Mouse (Mus musculus) MEL (cell line): ENCODE measurements around the gene Olfr1513. TPM values are rescaled to one million over a fixed set of nuclear protein-coding genes. Genes with fewer than 3 reads are reported as not detected.

Experiments
- DNase-seq: peaks from one replicate; pipeline ENCODE4 v3.0.0; 2011; ENCODE audit warnings: low read depth, low spot score
- H3K27ac ChIP-seq: 2 replicates; pipeline ENCODE4 v1.5.1; 2012; ENCODE audit warnings: low read depth, mild to moderate bottlenecking, control low read depth, low read length, moderate library complexity; ENCODE audit not compliant: control insufficient read depth
- H3K27me3 ChIP-seq, 2 experiments: fragments of 150-350 bp in 1 of 2; sonication (generic) in 1 of 2; 2 replicates each; pipeline ENCODE4 v1.6.1; 2012; ENCODE audit warnings: low read length in 2 of 2, mild to moderate bottlenecking in 2 of 2, improper control_type of control experiment in 1 of 2, moderate library complexity in 1 of 2; ENCODE audit not compliant: insufficient read depth in 2 of 2, control insufficient read depth in 1 of 2
- H3K36me3 ChIP-seq, 2 experiments: 2 replicates each; pipeline ENCODE4 v1.6.1; 2012 to 2014; ENCODE audit warnings: low read length in 2 of 2, improper control_type of control experiment in 1 of 2, inconsistent platforms in 1 of 2, mild to moderate bottlenecking in 1 of 2; ENCODE audit not compliant: insufficient read depth in 2 of 2, control insufficient read depth in 1 of 2
- H3K4me1 ChIP-seq, 2 experiments: fragments of 150-350 bp in 1 of 2; sonication (generic) in 1 of 2; 2 replicates each; pipeline ENCODE4 v1.6.1; 2012; ENCODE audit warnings: low read length in 2 of 2, improper control_type of control experiment in 1 of 2, mild to moderate bottlenecking in 1 of 2; ENCODE audit not compliant: insufficient read depth in 2 of 2, control insufficient read depth in 1 of 2
- H3K4me3 ChIP-seq, 2 experiments: fragments of 150-350 bp in 1 of 2; sonication (generic) in 1 of 2; 2 replicates each; pipeline ENCODE4 v1.5.1; 2012; ENCODE audit warnings: low read depth in 2 of 2, low read length in 2 of 2, mild to moderate bottlenecking in 2 of 2, moderate library complexity in 2 of 2, control low read depth in 1 of 2, improper control_type of control experiment in 1 of 2; ENCODE audit not compliant: control insufficient read depth in 1 of 2, insufficient read depth in 1 of 2
- H3K79me2 ChIP-seq: 2 replicates; pipeline ENCODE4 v1.6.1; 2012; ENCODE audit warnings: mild to moderate bottlenecking, low read length, moderate library complexity; ENCODE audit not compliant: control insufficient read depth, poor library complexity, insufficient read depth
- H3K9ac ChIP-seq: 2 replicates; pipeline ENCODE4 v1.6.1; 2012; ENCODE audit warnings: low read depth, mild to moderate bottlenecking, control low read depth, low read length, moderate library complexity; ENCODE audit not compliant: control insufficient read depth, poor library complexity, severe bottlenecking
- H3K9me3 ChIP-seq: fragments of 150-350 bp; sonication (generic); replicated peaks from 2 replicates; pipeline ENCODE4 v1.6.1; 2012; ENCODE audit warnings: mild to moderate bottlenecking, low read length, improper control_type of control experiment, moderate library complexity; ENCODE audit not compliant: insufficient read depth
- CHD2 ChIP-seq: IDR thresholded peaks from 2 replicates; pipeline ENCODE4 v1.6.1; 2011; ENCODE audit warnings: low read length, improper control_type of control experiment
- CTCF ChIP-seq, 3 experiments: IDR thresholded peaks in 2 of 3; conservative IDR thresholded peaks in 1 of 3; 2 replicates each; pipeline ENCODE4 v1.5.1; 2011 to 2012; ENCODE audit warnings: low read length in 3 of 3, low read depth in 2 of 3, mild to moderate bottlenecking in 2 of 3, improper control_type of control experiment in 1 of 3, inconsistent platforms in 1 of 3, mixed read lengths in 1 of 3, moderate library complexity in 1 of 3; ENCODE audit not compliant: control insufficient read depth in 1 of 3, insufficient read depth in 1 of 3, poor library complexity in 1 of 3, severe bottlenecking in 1 of 3
- ETS1 ChIP-seq: IDR thresholded peaks from 2 replicates; pipeline ENCODE4 v1.6.1; 2012; ENCODE audit warnings: low read depth, mild to moderate bottlenecking, inconsistent platforms, low read length, improper control_type of control experiment, moderate library complexity
- GABPA ChIP-seq: IDR thresholded peaks from 2 replicates; pipeline ENCODE4 v1.6.1; 2012; ENCODE audit warnings: low read depth, mild to moderate bottlenecking, inconsistent platforms, low read length, improper control_type of control experiment, moderate library complexity
- GATA1 ChIP-seq: IDR thresholded peaks from 2 replicates; pipeline ENCODE4 v1.6.1; 2011; ENCODE audit warnings: low read depth, low read length, improper control_type of control experiment
- KAT2A ChIP-seq: conservative IDR thresholded peaks from 2 replicates; pipeline ENCODE4 v1.6.1; 2012; ENCODE audit warnings: low read depth, low read length, improper control_type of control experiment, inconsistent platforms
- MAFK ChIP-seq: IDR thresholded peaks from 2 replicates; pipeline ENCODE4 v1.6.1; 2011; ENCODE audit warnings: low read depth, mild to moderate bottlenecking, low read length, improper control_type of control experiment, borderline replicate concordance
- MEF2A ChIP-seq: IDR thresholded peaks from 2 replicates; pipeline ENCODE4 v1.6.1; 2014; ENCODE audit warnings: low read depth, mild to moderate bottlenecking, inconsistent platforms, low read length, improper control_type of control experiment; ENCODE audit not compliant: poor library complexity, insufficient replicate concordance, severe bottlenecking; ENCODE audit errors: extremely low read depth
- MXI1 ChIP-seq: IDR thresholded peaks from 2 replicates; pipeline ENCODE4 v1.6.1; 2011; ENCODE audit warnings: mild to moderate bottlenecking, low read depth, low read length, improper control_type of control experiment
- NELFE ChIP-seq: IDR thresholded peaks from 2 replicates; pipeline ENCODE4 v1.6.1; 2011; ENCODE audit warnings: low read depth, low read length, improper control_type of control experiment
- POLR2A ChIP-seq, 2 experiments: IDR thresholded peaks; 2 replicates each; pipeline ENCODE4 v1.6.1; 2011 to 2012; ENCODE audit warnings: low read length in 2 of 2, mild to moderate bottlenecking in 2 of 2, control low read depth in 1 of 2, improper control_type of control experiment in 1 of 2, low read depth in 1 of 2, moderate library complexity in 1 of 2; ENCODE audit not compliant: control insufficient read depth in 1 of 2, insufficient read depth in 1 of 2, poor library complexity in 1 of 2
- POLR2AphosphoS2 ChIP-seq: IDR thresholded peaks from 2 replicates; pipeline ENCODE4 v1.6.1; 2011; ENCODE audit warnings: low read length, improper control_type of control experiment
- POLR2AphosphoS5 ChIP-seq: IDR thresholded peaks from 2 replicates; pipeline ENCODE4 v1.6.1; 2012; ENCODE audit warnings: low read depth, borderline replicate concordance, mild to moderate bottlenecking, inconsistent platforms, low read length, moderate library complexity, mixed read lengths
- TAL1 ChIP-seq: IDR thresholded peaks from 2 replicates; pipeline ENCODE4 v1.6.1; 2012; ENCODE audit warnings: mild to moderate bottlenecking, inconsistent platforms, low read length, moderate library complexity, mixed read lengths
- TBP ChIP-seq: IDR thresholded peaks from 2 replicates; pipeline ENCODE4 v1.8.0; 2011; ENCODE audit warnings: low read depth, low read length, improper control_type of control experiment
- TCF12 ChIP-seq: IDR thresholded peaks from 2 replicates; pipeline ENCODE4 v1.6.1; 2014; ENCODE audit warnings: low read depth, mild to moderate bottlenecking, inconsistent platforms, low read length, improper control_type of control experiment, moderate library complexity
- UBTF ChIP-seq: IDR thresholded peaks from 2 replicates; pipeline ENCODE4 v1.6.1; 2012; ENCODE audit warnings: low read depth, mild to moderate bottlenecking, inconsistent platforms, low read length, improper control_type of control experiment, moderate library complexity, borderline replicate concordance; ENCODE audit not compliant: insufficient read depth
- ZC3H11A ChIP-seq: IDR thresholded peaks from 2 replicates; pipeline ENCODE4 v1.6.1; 2012; ENCODE audit warnings: low read depth, mild to moderate bottlenecking, inconsistent platforms, low read length, improper control_type of control experiment
- ZKSCAN1 ChIP-seq: IDR thresholded peaks from 2 replicates; pipeline ENCODE4 v1.6.1; 2012; ENCODE audit warnings: low read depth, mild to moderate bottlenecking, inconsistent platforms, low read length, improper control_type of control experiment, moderate library complexity
- ZMIZ1 ChIP-seq: IDR thresholded peaks from 2 replicates; pipeline ENCODE4 v1.6.1; 2012; ENCODE audit warnings: low read depth, mild to moderate bottlenecking, inconsistent platforms, low read length, improper control_type of control experiment, moderate library complexity
- polyA plus RNA-seq, 2 experiments: library from polyadenylated mRNA; stranded (reverse) in 1 of 2; unstranded in 1 of 2; fragments of >175 nt in 1 of 2; fragments of >200 nt in 1 of 2; gene quantifications; 2 replicates each; pipeline versions ENCODE4 v1.2.1 to v1.2.4; 2012; ENCODE audit warnings: low replicate concordance in 2 of 2, low read depth in 1 of 2; ENCODE audit not compliant: insufficient read length in 2 of 2, insufficient read depth in 1 of 2, missing spikeins in 1 of 2
- total RNA-seq: library from RNA; depleted of rRNA; stranded (reverse); fragments of 300-350 nt; gene quantifications from 2 replicates; pipeline ENCODE4 v1.2.3, GENCODE M21; 2012

Gene Olfr1513
- total and polyA plus RNA-seq, 3 experiments, result 0.08 TPM; not detected in 2

GRCm38 (mm10) chr14:52327910-52328812 is 28.0 kb downstream of the Olfr1513 start, which contains the start of gene Sall2:
TSS of gene Sall2 (minus strand) at chr14:52328762.
- Histone ChIP-seq H3K27me3 (peaks cover 15 to 42% of the 10 kb centered on the region in 2 experiments), H3K79me2 (no peaks in the 10 kb centered on the region), H3K4me1 (no peaks in the 10 kb centered on the region), H3K27ac (no peak within 1 kb of the TSS), H3K4me3 (no peak within 1 kb of the TSS), H3K9ac (no peak within 1 kb of the TSS), H3K9me3 (no peaks in the 10 kb centered on the region), H3K36me3 (no peaks in the 10 kb centered on the region)
- no peak for TF ChIP-seq MEF2A
- TF ChIP-seq NELFE, result no peak
- no peak for TF ChIP-seq GATA1
- TF ChIP-seq UBTF, result no peak
- TF ChIP-seq ZC3H11A, result no peak
- TF ChIP-seq ZMIZ1, result no peak
- TF ChIP-seq GABPA, result no peak
- TF ChIP-seq TBP, result no peak
- TF ChIP-seq POLR2AphosphoS5, result no peak
- DNase-seq, result no peak

- Histone ChIP-seq H3K9ac (no peak overlapping the region), H3K4me1 (no peaks in the 10 kb centered on the region), H3K79me2 (no peaks in the 10 kb centered on the region), H3K27me3 (peaks cover 18 to 45% of the 10 kb centered on the region in 2 experiments), H3K27ac (no peak overlapping the region), H3K4me3 (no peak overlapping the region), H3K36me3 (no peaks in the 10 kb centered on the region), H3K9me3 (no peaks in the 10 kb centered on the region)
- TF ChIP-seq GABPA, result no peak
- TF ChIP-seq MXI1, result no peak
- TF ChIP-seq GATA1, result no peak
- no peak for TF ChIP-seq TAL1
- TF ChIP-seq TCF12, result no peak
- TF ChIP-seq ETS1, result no peak
- no peak for TF ChIP-seq POLR2A (IDR thresholded peaks at IDR 0.05; ENCODE audit: control insufficient read depth in 1 of 2, insufficient read depth in 1 of 2, low read depth in 1 of 2, low read length in 2 of 2, poor library complexity in 1 of 2)
- TF ChIP-seq CTCF (IDR thresholded peaks at IDR 0.05 in 2 of 3, conservative IDR thresholded peaks at IDR 0.05 in 1 of 3; ENCODE audit: control insufficient read depth in 1 of 3, insufficient read depth in 1 of 3, low read depth in 2 of 3, low read length in 3 of 3, poor library complexity in 1 of 3, severe bottlenecking in 1 of 3), result no peak
- no peak for TF ChIP-seq POLR2AphosphoS2
- TF ChIP-seq CHD2, result no peak
- TF ChIP-seq MAFK, result no peak
- TF ChIP-seq ZKSCAN1, result no peak
- TF ChIP-seq KAT2A, result no peak
- no peak for DNase-seq
These were observed 28.8 kb downstream of the Olfr1513 start for GRCm38 (mm10) chr14:52327375-52327901.
